Mouse (Mus musculus): ENCODE measurements around the gene Nrxn3.

Nrxn3 gene

DNA sequence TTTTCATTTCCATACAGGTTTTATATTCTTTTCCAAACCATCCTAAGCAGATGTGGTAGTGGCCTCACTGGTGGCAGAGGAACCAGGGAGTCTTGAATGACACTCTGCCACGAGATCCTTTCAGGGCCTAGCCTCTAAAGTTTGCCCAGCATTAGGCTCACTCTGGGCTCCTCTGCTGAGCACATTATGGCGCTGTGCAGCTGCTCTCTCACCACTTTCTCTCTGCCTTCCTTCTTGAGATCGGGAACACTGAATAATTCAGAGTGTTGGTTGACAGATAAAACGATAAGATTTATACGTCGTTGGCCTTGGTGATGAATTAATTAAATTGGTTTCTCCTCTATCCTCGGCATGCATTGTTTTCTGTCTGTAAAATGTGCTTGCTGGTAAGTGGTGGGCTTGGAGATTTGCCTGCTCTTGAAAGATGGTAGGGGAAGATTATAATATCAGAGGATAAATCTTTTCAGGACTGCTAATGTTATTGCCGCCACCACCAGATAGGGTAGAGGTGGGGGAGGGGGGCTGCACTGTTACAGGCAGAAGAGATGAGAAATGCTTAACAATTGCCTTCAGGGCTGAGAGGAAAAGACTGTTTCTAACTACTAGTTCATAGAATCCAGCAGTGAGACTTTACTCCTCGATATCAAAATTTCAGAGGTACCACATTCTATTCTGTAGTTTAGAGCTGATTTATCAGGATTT, 1094.5 kb downstream of the Nrxn3 start:
- DNase-seq (ENCODE audit: low spot score), result no peak

DNA sequence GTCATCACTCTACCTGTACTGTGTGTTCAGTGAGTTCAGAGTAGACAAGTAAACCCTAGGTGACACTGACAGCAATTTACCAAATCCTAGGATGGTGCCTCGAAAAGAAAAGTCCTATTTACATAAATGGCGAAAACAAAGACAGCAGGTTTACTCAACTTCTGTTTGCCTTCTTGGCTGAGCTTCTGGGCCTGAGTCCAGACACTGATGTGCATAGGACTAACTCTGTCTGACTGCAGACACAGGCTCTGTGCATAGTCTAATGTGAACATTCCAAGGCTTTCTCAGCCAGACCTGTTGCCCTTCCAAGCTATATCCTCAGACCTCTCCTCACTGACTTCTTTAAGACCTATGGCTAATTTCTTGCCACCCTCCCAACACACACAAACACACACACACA, 1095.5 kb downstream of the Nrxn3 start:
- no peak for DNase-seq (ENCODE audit: low spot score)

- no peak for DNase-seq (ENCODE audit: low spot score)
Measured at GRCm38 (mm10) chr12:89822141-89822540, 1099.5 kb downstream of the Nrxn3 start.

DNA sequence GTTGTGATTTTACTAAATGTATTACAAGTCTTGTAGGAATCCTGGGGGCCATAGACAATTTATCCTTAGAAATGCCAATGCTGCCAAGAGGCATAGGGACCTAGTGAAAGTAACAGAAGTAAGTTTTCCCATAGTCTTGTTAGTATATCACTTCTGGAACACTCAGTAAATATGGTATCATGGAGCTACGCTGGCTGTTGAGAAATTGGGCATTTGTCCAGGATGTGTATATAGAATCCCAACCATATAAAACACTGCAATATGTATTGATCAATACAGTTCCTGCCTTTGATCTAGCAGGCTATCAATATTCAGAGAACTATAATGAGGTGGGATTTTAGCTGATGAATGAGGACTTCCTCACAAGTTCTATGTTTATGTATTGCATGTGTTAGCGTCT, 1107.3 kb downstream of the Nrxn3 start:
- no peak for DNase-seq (ENCODE audit: low spot score)

DNA sequence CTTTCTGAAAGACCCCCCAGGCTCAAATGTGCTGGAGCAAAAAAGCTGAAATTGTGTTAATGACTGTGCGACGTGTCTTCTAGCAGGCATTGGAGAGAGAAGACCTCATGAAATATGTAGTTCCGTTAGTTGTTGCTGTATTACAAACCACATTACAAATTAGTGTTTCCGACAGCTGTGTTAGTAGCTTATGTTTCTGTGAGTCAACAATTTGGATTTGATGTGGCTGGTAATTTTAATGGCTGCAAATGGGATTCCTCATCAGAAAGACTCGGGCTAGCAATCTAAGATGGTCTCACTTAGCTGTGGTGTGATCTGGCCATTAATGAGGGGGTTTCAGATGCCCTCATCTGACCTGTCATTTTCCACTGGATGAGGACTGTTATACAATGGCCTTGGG, 1107.7 kb downstream of the Nrxn3 start:
- no peak for DNase-seq (ENCODE audit: low spot score)

DNA sequence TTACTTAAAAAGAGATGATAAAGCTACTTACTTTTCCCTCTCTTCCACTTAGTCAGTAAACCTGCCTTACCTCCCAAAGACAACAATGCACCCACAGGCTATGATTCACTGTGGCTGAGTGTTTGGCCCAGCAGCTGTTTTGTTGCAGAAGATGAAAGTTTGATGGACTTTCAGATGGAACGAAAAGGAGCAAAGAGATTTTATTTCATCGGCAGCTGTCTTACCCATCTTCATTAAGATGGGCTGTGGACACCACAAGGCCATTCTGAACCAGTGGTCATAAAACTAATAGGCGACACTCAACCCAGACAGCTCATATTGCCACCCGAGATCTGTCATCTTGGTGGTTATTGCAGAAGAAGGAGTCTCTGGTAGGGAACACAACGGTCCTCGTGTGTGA, 1108.6 kb downstream of the Nrxn3 start:
- no peak for DNase-seq (ENCODE audit: low spot score)

DNA sequence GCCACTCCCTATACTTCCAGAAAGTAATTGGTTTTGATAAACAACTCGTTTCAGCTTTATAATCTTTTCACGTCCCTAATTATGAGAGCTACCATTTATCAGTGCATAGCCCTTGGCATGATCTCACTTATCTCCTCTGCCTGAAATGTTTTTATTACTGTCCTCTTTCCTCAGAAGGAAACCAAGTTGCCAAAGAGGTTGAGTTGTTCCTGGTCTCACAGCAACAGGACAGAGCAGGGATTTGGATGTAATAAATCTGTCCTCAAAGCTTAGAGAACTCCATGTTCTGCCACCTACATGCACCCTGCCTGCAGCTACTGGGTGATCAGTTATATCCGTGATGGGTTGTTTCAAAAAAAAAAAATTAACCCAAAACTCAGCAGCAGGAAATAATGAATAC, 1113.6 kb downstream of the Nrxn3 start:
- DNase-seq (ENCODE audit: low spot score), result no peak

GRCm38 (mm10) chr12:89842861-89843260, 1120.2 kb downstream of the Nrxn3 start:
- DNase-seq (ENCODE audit: low spot score), result no peak

- DNase-seq (ENCODE audit: low spot score), result no peak
Measured at GRCm38 (mm10) chr12:89848116-89848515, 1125.4 kb downstream of the Nrxn3 start.

DNA sequence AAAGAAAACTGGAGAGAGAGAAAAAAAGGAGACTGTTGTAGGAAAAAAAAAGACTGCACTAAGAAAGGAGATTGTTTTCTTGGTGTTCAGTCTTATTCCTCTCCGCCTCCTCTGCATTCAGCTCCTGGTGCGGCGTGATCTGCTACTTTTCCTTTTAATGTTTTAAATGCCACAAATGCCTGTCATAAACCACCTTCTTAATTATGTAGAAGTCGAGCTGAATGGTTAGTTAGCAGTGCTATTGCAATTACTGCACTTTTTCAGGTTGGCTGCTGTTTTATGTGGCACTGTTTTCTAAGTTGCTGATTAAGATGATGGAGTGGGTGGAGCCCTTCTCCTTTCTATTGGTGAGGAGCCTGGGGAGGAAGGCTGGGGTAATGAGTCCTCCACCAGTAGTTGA, 1131.7 kb downstream of the Nrxn3 start:
- no peak for DNase-seq (ENCODE audit: low spot score)

- DNase-seq (ENCODE audit: low spot score), result no peak
Measured at GRCm38 (mm10) chr12:89867124-89867523, 1144.4 kb downstream of the Nrxn3 start.

GRCm38 (mm10) chr12:89882617-89883370, 1160.1 kb downstream of the Nrxn3 start:
- no peak for DNase-seq (ENCODE audit: low spot score)

GRCm38 (mm10) chr12:89884576-89884975, 1161.9 kb downstream of the Nrxn3 start:
- DNase-seq (ENCODE audit: low spot score), result no peak

- DNase-seq (ENCODE audit: low spot score), result no peak
Measured at GRCm38 (mm10) chr12:89888647-89889046, 1166.0 kb downstream of the Nrxn3 start.

GRCm38 (mm10) chr12:89896901-89897300, 1174.2 kb downstream of the Nrxn3 start:
- DNase-seq (ENCODE audit: low spot score), result no peak

DNA sequence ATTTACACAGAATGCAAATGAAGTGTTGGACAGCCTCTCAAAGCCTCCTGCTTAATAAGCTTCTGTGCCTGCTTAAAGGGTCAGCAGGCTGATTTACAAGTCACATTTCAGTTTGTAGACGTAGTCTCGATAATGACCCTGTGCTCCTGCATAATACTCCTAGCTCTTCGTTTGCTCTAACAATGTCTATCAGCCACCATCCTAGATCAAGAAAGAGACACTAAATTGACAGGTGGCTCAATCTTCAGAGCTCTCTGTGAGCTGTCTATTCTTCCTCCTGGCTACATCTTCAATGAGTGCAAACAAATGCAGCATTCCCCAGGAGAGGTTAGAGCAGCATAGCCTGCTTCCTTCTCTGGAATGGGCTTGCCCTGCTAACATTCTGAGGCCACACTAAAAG, 1186.9 kb downstream of the Nrxn3 start:
- DNase-seq (ENCODE audit: low spot score), result no peak

DNA sequence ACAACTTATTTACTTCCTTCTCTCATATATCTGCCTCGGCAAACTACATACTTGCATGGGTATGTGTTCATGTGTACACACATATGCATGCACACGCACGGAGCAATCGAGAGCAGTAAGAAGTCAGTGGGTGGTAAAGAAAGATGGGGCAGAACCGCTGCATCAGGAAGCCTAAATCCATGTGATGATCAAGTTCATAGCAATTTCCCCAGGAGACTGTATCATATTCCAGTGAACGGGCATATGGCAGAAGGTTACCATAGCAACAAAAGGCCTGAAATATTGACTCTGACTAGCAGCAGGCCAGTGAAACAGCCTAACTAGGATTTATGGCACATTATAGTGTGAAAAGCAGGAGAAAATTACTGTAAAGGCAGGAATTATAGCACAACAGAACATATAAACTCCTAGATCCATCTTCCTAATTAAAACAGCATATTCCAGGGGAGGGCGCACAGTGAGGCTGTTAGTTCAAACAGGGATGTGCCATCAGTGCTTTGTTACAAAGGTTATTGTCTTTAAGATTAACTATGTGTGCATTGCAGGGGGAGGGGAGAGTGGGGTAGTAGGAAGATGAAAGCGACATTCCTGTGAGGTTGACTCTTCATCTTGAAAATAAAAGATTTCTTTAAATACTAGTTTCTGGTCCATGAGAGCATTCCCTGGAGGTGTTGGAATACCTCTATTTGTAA, 1195.6 kb downstream of the Nrxn3 start:
- DNase-seq (ENCODE audit: low spot score), result no peak

GRCm38 (mm10) chr12:89932338-89932737, 1209.7 kb downstream of the Nrxn3 start:
- DNase-seq (ENCODE audit: low spot score), result no peak

DNA sequence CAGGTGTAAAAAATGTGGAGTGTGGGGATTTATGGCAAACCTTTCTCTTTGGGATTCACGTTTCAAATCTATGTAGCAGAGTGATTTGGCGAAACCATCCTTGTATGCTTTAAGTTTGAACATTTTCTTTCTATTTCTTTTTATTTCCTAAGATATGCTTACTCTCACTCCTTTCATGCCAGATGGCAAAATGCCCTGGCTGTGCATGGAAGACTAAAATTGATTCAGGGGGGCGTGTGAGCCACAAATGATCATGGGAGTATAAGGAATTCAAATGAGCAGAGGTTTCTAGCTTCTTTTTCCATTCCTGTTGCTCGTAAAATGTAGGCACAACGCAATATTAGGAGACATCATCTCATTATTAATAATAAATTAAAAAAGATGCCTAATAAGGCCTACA, 1211.0 kb downstream of the Nrxn3 start:
- DNase-seq (ENCODE audit: low spot score), result no peak

GRCm38 (mm10) chr12:89940746-89941145, 1218.1 kb downstream of the Nrxn3 start:
- DNase-seq (ENCODE audit: low spot score), result no peak

- DNase-seq (ENCODE audit: low spot score), result no peak
Measured at GRCm38 (mm10) chr12:89945911-89946502, 1223.3 kb downstream of the Nrxn3 start.

DNA sequence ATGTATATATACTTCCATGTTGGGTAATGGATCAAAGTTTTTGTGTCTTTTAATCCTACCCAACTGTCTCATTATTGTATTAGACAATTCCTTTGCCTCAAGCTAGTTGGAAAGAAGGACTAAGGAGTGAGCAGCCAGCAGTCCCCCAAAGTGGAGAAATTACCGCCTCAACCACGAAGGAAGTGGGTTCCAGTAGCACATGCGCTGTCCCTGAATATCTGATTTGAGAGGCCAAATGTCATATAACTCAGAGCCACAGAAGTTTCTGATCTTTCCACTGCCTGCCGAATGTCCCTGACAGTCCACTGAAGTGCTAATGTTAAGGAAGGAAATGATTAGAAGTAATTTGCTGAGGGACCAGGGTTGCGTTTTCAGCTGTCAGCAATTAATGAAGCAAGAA, 1223.8 kb downstream of the Nrxn3 start:
- DNase-seq (ENCODE audit: low spot score), result no peak

- no peak for DNase-seq (ENCODE audit: low spot score)
Measured at GRCm38 (mm10) chr12:89953237-89953636, 1230.6 kb downstream of the Nrxn3 start.

Data from MN1 (cell line).